Mouse (Mus musculus) right cerebral cortex, postnatal 10 days (tissue): ENCODE results near the gene Hist1h3g.

ENCODE experiments used
- DNase-seq, 2 experiments: peaks; one replicate each; pipeline ENCODE4 v3.0.0; 2021; ENCODE audit warnings: low spot score in 2 of 2

Gene Hist1h3g

DNA sequence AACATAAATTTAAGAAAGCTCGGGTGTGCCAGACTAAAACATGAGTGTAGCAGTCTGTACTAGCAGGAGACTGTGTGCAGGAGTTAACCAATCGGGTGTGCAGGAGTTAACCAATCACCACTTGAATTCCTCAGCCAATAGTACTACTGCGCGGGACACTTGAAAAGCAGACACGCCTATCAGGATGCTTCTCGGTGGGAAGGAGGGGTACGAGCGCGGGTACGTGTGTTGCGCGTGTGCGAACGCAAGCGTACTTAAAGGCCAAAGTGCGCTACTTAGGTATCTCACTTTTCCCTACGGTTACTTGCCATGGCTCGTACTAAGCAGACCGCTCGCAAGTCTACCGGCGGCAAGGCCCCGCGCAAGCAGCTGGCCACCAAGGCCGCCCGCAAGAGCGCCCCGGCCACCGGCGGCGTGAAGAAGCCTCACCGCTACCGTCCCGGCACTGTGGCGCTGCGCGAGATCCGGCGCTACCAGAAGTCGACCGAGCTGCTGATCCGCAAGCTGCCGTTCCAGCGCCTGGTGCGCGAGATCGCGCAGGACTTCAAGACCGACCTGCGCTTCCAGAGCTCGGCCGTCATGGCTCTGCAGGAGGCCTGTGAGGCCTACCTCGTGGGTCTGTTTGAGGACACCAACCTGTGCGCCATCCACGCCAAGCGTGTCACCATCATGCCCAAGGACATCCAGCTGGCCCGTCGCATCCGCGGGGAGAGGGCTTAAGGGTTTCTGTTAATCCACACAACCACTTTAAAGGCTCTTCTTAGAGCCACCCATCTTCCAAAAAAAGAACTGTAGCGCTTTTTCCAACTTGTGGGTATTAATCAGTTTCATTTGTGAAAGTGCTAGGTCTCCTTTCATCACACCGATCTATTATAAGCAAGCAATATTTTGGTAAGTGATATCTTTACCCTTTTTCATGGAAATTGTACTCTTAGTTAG lies at the start of gene Hist1h3g:
Gene Hist1h3g (plus strand): TSS at position 286 of the 939 bp plus-strand sequence.
- DNase-seq: peak; percentile 96 to 98

DNA sequence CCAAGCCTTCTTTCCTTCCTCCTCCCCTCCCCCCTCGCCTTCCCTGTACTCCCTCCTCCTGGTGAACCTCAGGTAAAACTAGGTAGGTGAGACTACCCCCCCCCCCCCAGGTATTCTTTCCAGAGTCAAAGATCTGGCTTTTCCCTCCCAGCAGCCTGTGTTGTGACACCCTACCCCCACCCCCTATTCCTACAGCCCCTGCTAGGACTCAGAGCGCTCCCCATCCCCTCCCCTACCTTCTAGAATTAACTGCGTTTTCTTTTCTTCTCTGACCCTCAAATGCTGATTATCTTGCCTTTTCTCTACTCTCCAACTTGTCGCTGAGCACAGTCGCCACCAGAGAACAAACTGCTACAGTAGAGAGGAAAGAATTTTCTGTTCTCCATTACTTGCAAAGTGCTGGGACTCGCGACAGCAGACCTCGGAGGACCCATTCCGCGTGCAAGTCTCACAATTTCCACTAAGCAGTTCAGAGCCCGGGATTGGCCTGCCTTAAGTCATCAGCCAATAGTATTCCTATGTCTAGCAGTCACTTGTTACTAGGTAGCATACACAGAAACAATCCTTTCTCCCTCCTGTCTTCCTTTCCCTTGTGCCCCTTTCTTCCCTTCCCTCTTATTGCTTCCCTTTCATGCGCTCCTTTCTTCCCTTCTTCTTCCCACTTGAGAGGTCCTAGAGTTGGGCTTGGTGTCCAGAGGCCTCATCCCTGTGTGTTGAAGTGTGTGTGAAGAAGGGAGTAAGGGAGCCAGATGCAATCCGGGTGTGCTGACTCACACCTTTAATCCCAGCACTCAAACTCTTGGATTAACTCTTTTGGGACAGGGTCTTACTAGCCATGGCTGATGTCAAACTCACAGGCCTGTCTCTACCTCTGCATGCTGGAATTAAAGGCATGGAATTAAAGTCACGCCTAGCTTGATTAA lies 46.6 kb upstream of the Hist1h3g start, which contains the start of gene Btn2a2:
Gene Btn2a2 (minus strand): TSS at position 458 of the 923 bp plus-strand sequence.
- peak; percentile 86 to 90 for DNase-seq

DNA sequence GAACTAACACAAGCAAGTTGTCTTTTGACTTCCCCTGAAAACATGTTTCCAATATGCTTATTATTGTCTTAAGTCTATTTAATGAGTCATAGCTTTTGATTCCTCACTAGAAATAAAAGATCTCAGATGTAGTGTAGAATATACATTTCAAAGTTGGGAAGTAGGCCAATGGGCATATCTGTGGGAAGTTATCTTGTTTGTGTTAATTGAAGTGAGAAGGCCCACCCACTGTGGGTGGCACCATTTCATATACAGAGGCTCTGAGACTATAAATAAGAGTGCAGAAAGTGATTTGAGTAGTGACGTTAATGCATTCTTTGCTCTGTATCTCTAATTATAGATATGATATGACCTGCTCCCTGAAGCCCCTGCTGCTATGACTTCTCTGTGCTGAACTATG lies 44.4 kb upstream of the Hist1h3g start:
- DNase-seq: no peak

DNA sequence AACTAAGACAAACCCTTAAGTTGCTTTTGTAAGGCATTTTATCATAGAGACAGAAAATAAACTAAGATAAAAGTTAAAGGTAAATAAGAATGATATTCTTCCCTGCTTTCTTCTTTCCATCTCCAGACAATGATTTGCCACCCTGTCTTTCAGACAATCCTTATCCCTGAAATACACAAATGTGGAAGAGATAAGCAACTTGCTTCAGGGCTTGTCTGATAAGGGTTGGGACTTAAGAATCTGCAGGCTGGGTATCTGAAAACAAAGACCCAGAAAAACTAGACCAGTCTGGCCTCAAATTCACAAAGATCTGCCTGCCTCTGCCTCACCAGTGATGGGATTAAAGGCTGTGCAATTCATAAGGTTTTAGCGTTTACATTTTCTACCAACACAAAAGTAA lies 44.0 kb upstream of the Hist1h3g start:
- DNase-seq: no peak

GRCm38 (mm10) chr13:23491990-23492389 lies 43.2 kb upstream of the Hist1h3g start:
- no peak for DNase-seq

DNA sequence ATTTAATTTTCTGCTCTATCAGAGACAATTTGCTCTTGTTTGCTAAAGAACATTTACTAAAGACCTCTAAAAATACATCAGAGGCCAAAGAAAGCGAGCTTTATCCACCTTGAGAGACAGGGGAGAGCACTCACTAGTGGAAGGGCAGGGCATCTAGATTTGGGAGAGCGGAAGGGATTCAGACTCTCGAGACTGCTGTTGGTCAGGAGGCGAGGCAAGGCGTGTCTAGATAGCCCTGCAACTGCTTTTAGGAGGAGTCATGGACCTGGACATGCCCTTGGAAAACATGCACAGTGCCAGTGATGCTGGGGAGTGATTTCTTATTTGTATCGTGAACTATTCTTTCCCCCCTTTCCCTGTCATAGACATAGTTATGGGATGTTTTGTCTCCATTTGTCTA lies 39.7 kb upstream of the Hist1h3g start:
- no peak for DNase-seq

- peak in 1 of 2 experiments; percentile 43 for DNase-seq
Measured at GRCm38 (mm10) chr13:23497656-23498321, 37.4 kb upstream of the Hist1h3g start.

DNA sequence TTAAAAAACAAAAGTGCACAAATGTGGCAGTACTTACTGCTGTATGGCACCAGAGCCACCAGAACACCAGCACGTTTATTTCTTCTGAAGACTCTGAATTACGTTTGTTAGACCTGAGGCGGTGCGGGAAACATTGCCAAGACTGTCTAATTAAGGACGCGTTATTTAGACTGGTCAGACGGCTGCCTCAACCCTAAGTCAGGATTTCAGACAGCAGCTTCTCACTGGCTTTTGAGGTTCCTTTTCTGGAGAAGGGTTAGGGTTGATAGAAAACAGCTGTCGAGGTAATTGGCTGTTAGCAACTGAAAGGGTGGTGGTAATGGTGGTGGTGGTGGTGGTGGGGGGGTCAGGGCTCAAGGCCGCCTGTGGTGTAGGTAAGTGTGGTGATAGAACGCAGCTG lies 36.6 kb upstream of the Hist1h3g start:
- no peak for DNase-seq

GRCm38 (mm10) chr13:23499943-23500342 lies 35.3 kb upstream of the Hist1h3g start:
- no peak for DNase-seq

GRCm38 (mm10) chr13:23500424-23501200 lies 34.6 kb upstream of the Hist1h3g start:
- peak; percentile 76 to 86 for DNase-seq

- DNase-seq: no peak
Measured at GRCm38 (mm10) chr13:23501511-23501910, 33.7 kb upstream of the Hist1h3g start.

DNA sequence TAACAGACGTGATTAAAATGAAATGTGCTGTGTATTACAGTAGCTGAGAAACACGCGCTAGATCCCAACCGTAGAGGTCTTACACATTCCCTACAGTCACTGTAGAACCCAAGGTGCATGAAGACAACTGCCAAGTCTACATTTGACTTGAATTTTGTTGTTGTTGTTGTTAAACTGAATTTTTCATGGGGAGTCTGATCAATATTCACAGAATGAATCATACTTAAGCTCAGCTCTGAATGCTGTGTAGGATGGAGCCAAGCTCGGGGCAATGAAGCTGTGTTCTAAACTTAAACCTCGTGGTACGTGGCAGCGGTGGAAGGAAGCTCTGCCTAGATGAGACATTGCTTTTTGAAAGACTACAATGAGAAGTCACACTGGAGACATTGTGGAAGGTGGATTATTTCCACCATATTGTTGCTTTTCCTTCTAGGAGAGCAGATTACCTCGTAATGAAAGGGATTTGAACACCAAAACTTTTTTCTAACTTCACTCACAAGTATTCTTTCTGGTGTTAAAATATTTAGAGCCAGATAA lies 33.1 kb upstream of the Hist1h3g start:
- DNase-seq: no peak

DNA sequence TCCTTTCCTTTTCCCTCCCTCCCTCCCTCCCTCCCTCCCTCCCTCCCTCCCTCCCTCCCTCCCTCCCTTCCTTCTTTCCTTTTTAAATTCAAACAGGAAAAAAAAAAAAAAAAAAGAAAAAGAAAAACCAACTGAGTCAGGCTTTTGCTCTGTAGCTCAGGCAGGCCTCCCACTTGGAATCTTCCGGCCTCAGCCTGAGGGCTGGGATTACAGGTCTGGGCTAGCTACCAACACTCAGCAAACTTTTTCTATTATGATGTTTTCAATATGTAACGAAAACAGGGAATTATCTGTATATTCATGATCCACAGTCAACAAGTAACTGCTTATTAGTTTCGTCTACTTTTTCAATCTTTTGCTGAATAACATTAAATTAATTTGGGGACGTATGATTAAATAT lies 32.3 kb upstream of the Hist1h3g start:
- no peak for DNase-seq

- peak; percentile 52 to 74 for DNase-seq
Measured at GRCm38 (mm10) chr13:23503797-23504196, 31.4 kb upstream of the Hist1h3g start.

DNA sequence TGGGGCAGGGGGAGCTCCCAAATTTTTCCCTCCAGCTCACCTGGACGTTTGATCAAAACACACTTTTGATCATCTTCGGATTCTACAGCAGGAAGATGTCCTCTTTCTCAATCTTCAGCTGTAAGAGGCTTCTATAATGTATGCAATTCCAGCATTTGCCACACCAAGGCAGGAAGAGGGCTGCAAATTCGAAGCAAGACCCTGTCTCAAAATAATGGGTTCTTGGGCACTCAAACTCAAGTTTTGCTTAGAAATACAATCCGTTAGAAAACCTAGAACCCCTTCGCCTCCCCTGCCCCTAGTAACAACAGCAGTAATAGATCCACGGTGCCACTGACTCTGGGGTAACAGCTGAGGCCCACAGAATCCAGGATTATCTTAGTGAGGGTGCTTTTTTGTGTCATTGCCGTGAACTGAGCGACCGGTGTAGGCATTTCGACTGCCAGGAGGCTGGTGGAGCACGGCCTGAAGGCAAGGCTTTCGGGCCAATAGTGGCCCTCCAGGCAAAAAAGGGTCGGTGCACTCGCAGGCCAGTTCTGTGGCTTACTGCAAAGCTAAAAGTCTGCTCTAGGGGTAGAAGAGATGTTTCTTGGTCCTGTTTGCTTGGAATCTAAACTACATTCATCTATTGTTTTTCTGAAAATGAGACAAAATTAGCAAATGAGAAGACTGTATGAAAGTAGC lies 29.4 kb upstream of the Hist1h3g start:
- no peak for DNase-seq

- DNase-seq: no peak
Measured at GRCm38 (mm10) chr13:23506351-23506750, 28.9 kb upstream of the Hist1h3g start.

DNA sequence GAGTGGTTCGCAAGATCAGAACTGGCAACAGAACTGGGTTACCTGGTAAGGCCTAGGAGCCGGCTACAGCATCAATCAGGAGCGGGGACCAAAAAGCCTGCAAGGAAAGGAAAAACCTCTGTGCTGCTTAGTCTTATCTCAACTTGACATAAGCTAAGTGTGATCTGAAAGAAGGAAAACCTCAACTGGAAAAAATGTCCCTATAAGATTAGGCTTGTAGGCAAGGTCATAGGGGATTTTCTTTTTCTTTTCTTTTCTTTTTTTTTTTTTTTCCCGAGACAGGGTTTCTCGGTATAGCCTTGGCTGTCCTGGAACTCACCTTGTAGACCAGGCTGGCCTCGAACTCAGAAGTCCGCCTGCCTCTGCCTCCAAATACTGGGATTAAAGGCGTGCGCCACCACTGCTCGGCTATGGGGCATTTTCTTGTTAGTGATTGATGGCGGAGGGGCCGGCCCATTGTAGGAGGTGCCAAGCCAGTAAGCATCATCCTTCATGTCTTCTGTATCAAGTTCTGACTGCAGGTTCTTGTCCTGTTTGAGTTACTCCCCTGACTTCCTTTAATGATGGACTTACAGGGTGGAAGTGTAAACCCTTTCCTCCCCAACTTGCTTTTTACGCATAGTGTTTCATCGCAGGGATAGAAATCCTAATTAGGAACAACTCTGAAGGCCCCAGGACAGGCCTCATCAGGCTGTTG lies 28.3 kb upstream of the Hist1h3g start:
- no peak for DNase-seq

DNA sequence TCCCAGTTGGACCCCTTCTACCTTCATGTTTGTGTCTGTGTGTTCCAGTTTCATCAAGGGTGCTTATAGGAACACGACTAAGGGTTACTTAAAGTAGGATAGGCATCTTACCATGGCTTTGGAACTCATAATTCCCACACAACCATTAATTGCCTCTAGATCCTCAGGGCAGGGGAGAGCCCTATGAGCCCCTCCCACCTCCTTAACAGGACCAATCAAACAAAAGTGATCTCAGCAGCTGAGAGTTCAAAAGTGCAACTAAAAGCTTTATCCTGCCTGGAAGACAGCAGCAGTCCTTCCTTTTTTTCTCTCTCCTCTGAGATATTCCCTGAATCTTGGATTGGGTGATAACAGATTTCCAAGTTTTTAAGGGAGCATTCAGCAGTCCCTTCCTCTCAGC lies 25.1 kb upstream of the Hist1h3g start:
- DNase-seq: no peak

- no peak for DNase-seq
Measured at GRCm38 (mm10) chr13:23513517-23513916, 21.7 kb upstream of the Hist1h3g start.
